Mouse (Mus musculus): ENCODE results near the gene Ddx17. TPM values are rescaled to one million over a fixed set of nuclear protein-coding genes. Genes with fewer than 3 reads are reported as not detected.

Ddx17 gene
- polyA plus RNA-seq, 1 experiment = 554 TPM

DNA sequence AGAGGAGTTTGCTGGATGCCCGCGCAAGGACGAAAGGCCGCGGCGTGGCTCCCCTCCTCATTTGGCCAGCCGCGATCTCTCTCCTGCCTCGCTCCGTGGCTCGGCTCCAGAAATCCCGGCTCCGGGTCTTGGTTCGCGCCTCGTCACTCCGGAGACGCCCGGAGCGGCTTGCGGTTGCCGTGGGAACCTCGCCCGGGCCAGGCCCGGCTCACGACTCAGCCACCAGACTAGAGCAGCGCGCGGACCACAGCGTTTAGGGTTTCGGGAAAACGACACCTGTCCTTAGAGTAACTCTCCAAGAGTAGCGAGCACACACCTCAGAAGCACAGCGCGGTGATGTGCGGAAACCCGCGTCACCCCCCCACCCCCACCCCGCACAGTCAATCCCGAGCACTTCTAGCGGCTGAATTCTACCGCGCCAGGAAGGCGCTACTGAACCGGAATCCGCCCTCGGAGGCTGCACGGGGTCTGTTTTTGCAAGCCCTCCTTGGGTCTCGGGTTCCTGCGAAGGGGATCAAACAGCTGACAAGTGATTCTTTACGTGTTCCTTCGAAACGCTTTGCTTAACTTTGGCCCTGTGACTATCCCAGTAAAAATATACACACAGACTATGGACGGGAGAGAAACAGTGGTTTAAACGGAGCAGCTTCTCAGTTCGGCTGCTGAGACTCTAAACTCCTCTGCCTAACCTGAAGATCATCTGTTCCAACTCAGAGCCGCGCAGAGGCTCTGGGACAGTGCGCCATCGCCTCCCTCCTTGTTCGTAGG lies 34.8 kb downstream of the Ddx17 start:
- peak; percentile 42 for DNase-seq
- Histone ChIP-seq H3K27me3 (ENCODE audit: control insufficient read depth, insufficient read depth, low read length) (peaks cover 31% of the 10 kb centered on the region), H3K36me3 (ENCODE audit: control insufficient read depth, insufficient read depth, low read length) (no peaks in the 10 kb centered on the region), H3K4me1 (replicated peaks; ENCODE audit: control insufficient read depth, insufficient read depth, low read length) (peaks cover 21% of the 10 kb centered on the region), H3K4me3 (ENCODE audit: control insufficient read depth, insufficient read depth, low read length) (peak overlapping the region; percentile 28), H3K27ac (ENCODE audit: control insufficient read depth, insufficient read depth, low read length) (no peak overlapping the region)
- WGBS = 6% methylated on average over 61 of the region's 61 CpGs
- TF ChIP-seq POLR2A (IDR thresholded peaks at IDR 0.05; ENCODE audit: control insufficient read depth, extremely low read depth, insufficient read depth, low read length, poor library complexity) (no peak), CTCF (IDR thresholded peaks at IDR 0.05; ENCODE audit: borderline replicate concordance, control insufficient read depth, extremely low read depth, insufficient read depth, low read length, poor library complexity) (0 out of 2 replicates have a peak, but pooled peaks have one; percentile 7)

DNA sequence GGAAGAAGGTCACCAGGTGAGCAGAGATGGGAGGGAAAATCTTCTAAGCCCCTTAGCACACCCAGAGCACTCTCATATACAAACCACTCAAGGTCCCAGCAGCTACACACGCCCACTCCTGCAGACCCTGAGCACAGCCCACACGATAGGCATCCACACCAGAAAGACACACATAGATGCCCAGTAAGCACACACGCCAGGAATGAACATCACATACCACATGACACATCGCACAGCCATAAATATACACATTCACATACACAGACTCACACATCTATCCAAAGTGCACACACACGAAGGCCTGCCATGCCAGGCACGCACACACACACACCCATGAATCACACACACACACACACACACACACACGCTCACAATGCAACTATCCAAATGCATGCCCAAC lies 36.1 kb downstream of the Ddx17 start:
- DNase-seq = no peak

DNA sequence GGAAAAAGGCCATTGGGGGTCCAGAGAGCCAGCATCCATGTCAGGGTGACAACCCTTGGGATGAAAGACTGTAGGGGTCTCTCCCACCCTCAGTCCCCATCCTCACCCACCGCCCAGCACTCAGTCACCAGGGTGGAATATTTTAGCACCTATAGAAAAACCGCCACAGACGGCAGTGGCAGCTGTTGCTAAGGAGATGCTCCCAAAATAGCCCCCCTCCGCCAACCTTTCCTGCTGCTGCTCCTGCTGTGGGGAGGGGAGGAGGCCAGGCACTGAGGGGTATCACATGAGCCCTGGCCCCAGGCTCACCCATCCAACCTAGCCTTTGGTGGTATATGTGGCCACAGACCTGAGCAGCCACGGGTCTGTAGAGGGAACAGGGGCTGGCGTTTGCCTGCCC lies 36.5 kb downstream of the Ddx17 start:
- no peak for DNase-seq
- H3K4me1 ChIP-seq (replicated peaks; ENCODE audit: control insufficient read depth, insufficient read depth, low read length) = peaks cover 19% of the 10 kb centered on the region
- no peak overlapping the region for H3K27ac ChIP-seq (ENCODE audit: control insufficient read depth, insufficient read depth, low read length)
- TF ChIP-seq POLR2A (IDR thresholded peaks at IDR 0.05; ENCODE audit: control insufficient read depth, extremely low read depth, insufficient read depth, low read length, poor library complexity) (no peak), CTCF (IDR thresholded peaks at IDR 0.05; ENCODE audit: borderline replicate concordance, control insufficient read depth, extremely low read depth, insufficient read depth, low read length, poor library complexity) (no peak)
- no peaks in the 10 kb centered on the region for H3K36me3 ChIP-seq (ENCODE audit: control insufficient read depth, insufficient read depth, low read length)
- H3K27me3 ChIP-seq (ENCODE audit: control insufficient read depth, insufficient read depth, low read length) = peaks cover 41% of the 10 kb centered on the region
- no peak overlapping the region for H3K4me3 ChIP-seq (ENCODE audit: control insufficient read depth, insufficient read depth, low read length)
- WGBS = 30% methylated on average over 6 of the region's 6 CpGs

More for the DNA sequence above, 36.1 kb downstream of the Ddx17 start:
- no peak overlapping the region for H3K27ac ChIP-seq (ENCODE audit: control insufficient read depth, insufficient read depth, low read length)
- peaks cover 17% of the 10 kb centered on the region for H3K4me1 ChIP-seq (replicated peaks; ENCODE audit: control insufficient read depth, insufficient read depth, low read length)
- no peak overlapping the region for H3K4me3 ChIP-seq (ENCODE audit: control insufficient read depth, insufficient read depth, low read length)
- TF ChIP-seq CTCF (IDR thresholded peaks at IDR 0.05; ENCODE audit: borderline replicate concordance, control insufficient read depth, extremely low read depth, insufficient read depth, low read length, poor library complexity) (no peak), POLR2A (IDR thresholded peaks at IDR 0.05; ENCODE audit: control insufficient read depth, extremely low read depth, insufficient read depth, low read length, poor library complexity) (no peak)
- WGBS = 92% methylated on average over 7 of the region's 7 CpGs
- peaks cover 36% of the 10 kb centered on the region for H3K27me3 ChIP-seq (ENCODE audit: control insufficient read depth, insufficient read depth, low read length)
- no peaks in the 10 kb centered on the region for H3K36me3 ChIP-seq (ENCODE audit: control insufficient read depth, insufficient read depth, low read length)

DNA sequence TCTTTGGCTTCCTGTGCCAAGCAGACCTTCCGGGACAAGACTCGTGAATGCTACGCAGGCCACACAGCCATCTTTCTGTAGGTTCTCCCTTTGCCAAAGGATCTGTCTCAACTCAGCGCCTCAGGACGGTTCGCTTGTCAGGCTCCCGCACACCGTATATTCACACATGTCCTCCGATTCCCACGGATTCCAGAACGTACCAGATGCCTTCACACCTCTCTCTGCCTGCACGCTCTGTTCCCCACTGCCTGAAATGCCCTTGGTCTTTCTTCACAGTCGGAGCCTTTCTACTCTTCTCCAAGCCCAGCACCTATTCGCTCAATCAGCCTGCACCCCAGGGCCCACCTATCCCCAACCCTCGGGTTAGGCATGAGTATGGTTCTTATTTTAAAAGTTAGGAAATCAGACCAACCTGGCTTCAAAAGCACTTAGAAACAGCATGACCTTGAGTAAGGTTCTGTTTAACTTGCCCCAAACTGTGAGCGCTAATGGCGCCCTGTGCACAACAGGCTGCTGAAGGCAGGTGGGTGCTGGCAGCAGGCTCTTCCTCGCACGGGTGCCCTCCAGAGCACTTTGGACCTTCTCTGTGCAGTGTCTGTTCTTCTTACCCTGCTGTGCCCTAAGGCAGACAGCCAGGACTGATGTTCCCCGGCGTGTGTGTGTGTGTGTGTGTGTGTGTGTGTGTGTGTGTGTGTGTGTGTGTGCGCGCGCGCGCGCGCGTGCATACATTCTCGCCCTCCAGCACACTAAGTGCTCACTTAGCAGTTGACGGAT lies 39.3 kb downstream of the Ddx17 start:
- peaks cover 53% of the 10 kb centered on the region for H3K27me3 ChIP-seq (ENCODE audit: control insufficient read depth, insufficient read depth, low read length)
- DNase-seq = no peak
- no peak overlapping the region for H3K4me3 ChIP-seq (ENCODE audit: control insufficient read depth, insufficient read depth, low read length)
- H3K4me1 ChIP-seq (replicated peaks; ENCODE audit: control insufficient read depth, insufficient read depth, low read length) = peaks cover 14% of the 10 kb centered on the region
- 65% methylated on average over 31 of the region's 31 CpGs for WGBS
- H3K27ac ChIP-seq (ENCODE audit: control insufficient read depth, insufficient read depth, low read length) = no peak overlapping the region
- H3K36me3 ChIP-seq (ENCODE audit: control insufficient read depth, insufficient read depth, low read length) = no peaks in the 10 kb centered on the region
- no peak for TF ChIP-seq CTCF (IDR thresholded peaks at IDR 0.05; ENCODE audit: borderline replicate concordance, control insufficient read depth, extremely low read depth, insufficient read depth, low read length, poor library complexity)
- TF ChIP-seq POLR2A (IDR thresholded peaks at IDR 0.05; ENCODE audit: control insufficient read depth, extremely low read depth, insufficient read depth, low read length, poor library complexity) = no peak

DNA sequence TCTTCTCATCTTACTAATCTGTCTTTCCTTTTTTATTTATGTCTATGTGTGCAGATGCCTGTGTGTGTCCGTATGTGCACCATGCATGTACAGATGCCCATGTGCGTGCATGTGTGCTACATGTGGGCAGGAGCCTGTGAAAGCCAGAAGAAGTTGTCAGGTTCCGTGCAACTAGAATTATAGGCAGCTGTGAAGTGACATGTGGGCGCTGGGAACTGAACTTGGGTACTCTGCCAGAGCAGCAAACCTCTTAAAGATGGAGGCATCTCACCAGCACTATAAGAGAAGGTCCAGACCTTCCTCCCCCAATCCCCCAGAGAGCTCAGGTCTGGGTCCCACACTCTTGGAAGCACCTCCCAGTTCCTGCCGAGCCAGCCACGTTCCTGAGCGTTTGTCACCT lies 40.1 kb downstream of the Ddx17 start:
- no peak for TF ChIP-seq POLR2A (IDR thresholded peaks at IDR 0.05; ENCODE audit: control insufficient read depth, extremely low read depth, insufficient read depth, low read length, poor library complexity)
- no peak for TF ChIP-seq CTCF (IDR thresholded peaks at IDR 0.05; ENCODE audit: borderline replicate concordance, control insufficient read depth, extremely low read depth, insufficient read depth, low read length, poor library complexity)
- DNase-seq = no peak
- H3K4me1 ChIP-seq (replicated peaks; ENCODE audit: control insufficient read depth, insufficient read depth, low read length) = peaks cover 9% of the 10 kb centered on the region
- no peak overlapping the region for H3K27ac ChIP-seq (ENCODE audit: control insufficient read depth, insufficient read depth, low read length)
- H3K4me3 ChIP-seq (ENCODE audit: control insufficient read depth, insufficient read depth, low read length) = no peak overlapping the region
- H3K36me3 ChIP-seq (ENCODE audit: control insufficient read depth, insufficient read depth, low read length) = no peaks in the 10 kb centered on the region
- WGBS = 32% methylated on average over 7 of the region's 7 CpGs
- H3K27me3 ChIP-seq (ENCODE audit: control insufficient read depth, insufficient read depth, low read length) = peaks cover 50% of the 10 kb centered on the region

DNA sequence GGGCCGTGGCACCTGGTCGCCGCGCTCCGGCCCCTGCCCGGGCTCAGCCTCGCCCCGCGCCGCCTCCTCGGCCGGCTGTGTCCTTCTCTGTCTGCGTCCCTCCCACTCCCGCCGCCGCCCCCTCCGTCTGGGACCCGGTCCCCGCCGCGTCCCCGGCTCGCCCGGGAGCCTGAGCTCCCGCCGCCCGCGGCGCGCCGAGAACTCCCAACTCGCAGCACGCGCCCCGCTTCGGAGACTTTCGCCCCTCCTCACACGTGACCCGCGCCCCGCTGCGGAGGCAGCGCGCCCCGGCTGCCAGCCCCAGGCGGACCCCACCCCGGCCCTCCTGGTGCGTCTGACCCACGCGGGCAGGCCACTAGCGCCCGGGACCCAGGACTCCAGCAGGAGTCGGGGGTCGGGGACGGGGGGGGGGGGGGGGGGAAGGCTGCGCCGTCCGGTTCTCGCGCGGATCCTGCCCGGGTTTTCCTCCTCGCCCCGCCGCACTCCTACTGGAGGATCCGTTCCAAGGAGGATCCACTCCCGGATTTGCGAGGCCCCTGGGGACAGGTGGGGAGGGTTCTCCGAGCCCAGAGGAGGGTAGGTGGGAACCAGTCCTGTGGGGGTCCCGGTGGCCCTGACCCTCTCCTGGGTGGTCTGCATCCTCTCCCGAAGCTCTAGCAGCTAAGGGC lies 40.8 kb downstream of the Ddx17 start:
- WGBS = under 1% methylated on average over 65 of the region's 71 CpGs
- H3K4me1 ChIP-seq (replicated peaks; ENCODE audit: control insufficient read depth, insufficient read depth, low read length) = peaks cover 5% of the 10 kb centered on the region; the same call in 1 of the 2 replicates
- DNase-seq = peak; percentile 49
- H3K36me3 ChIP-seq (ENCODE audit: control insufficient read depth, insufficient read depth, low read length) = no peaks in the 10 kb centered on the region
- TF ChIP-seq POLR2A (IDR thresholded peaks at IDR 0.05; ENCODE audit: control insufficient read depth, extremely low read depth, insufficient read depth, low read length, poor library complexity) = no peak
- TF ChIP-seq CTCF (IDR thresholded peaks at IDR 0.05; ENCODE audit: borderline replicate concordance, control insufficient read depth, extremely low read depth, insufficient read depth, low read length, poor library complexity) = no peak
- H3K4me3 ChIP-seq (ENCODE audit: control insufficient read depth, insufficient read depth, low read length) = peak overlapping the region; percentile 12; the same call in 1 of the 2 replicates
- H3K27ac ChIP-seq (ENCODE audit: control insufficient read depth, insufficient read depth, low read length) = no peak overlapping the region
- peaks cover 44% of the 10 kb centered on the region for H3K27me3 ChIP-seq (ENCODE audit: control insufficient read depth, insufficient read depth, low read length)

Data from thymus, adult 2 months (tissue).